Mouse (Mus musculus) liver, adult 2 months (tissue): Measurements from ENCODE around the gene 4430402I18Rik.

ENCODE experiments used
- CTCF ChIP-seq: fragments of 200-500 bp; IDR thresholded peaks from 2 replicates; pipeline ENCODE4 v1.5.1; 2011; ENCODE audit warnings: low read depth, low read length, control low read depth
- POLR2A ChIP-seq: fragments of 200-500 bp; IDR thresholded peaks from 2 replicates; pipeline ENCODE4 v1.6.1; 2011; ENCODE audit warnings: low read length, control low read depth; ENCODE audit not compliant: insufficient read depth; ENCODE audit errors: extremely low read depth

GRCm38 (mm10) chr19:28852001-28852400 lies 115.6 kb downstream of the 4430402I18Rik start:
- TF ChIP-seq CTCF (no peak), POLR2A (no peak)
